Mouse (Mus musculus): Measurements from ENCODE around the gene Rhcg. TPM values are rescaled to one million over a fixed set of nuclear protein-coding genes. Genes with fewer than 3 reads are reported as not detected.
A peak's percentile ranks its signal among the peaks of the same experiment; 100 is the strongest.

The Rhcg gene
- not detected in 2 replicates for polyA plus RNA-seq (2014; fragmentation: Nextera tagmentation; extraction: Ambion mirVana)

GRCm38 (mm10) chr7:79617418-79617817 is at the start of gene Rhcg:
TSS of gene Rhcg (minus strand) at chr7:79617657.
- ATAC-seq (replicated peaks; ENCODE audit: insufficient number of reproducible peaks, low FRiP score, low TSS enrichment), result no peak
- 6% methylated on average over 33 of the region's 33 CpGs for WGBS (ENCODE audit: insufficient replicate concordance)
- peak within 1 kb of the TSS; percentile 53 for H3K4me2 ChIP-seq
- H3K9me3 ChIP-seq (replicated peaks; ENCODE audit: control insufficient read depth, low read length), result no peaks in the 10 kb centered on the region
- H3K36me3 ChIP-seq (ENCODE audit: control insufficient read depth, insufficient read depth, low read length), result no peaks in the 10 kb centered on the region
- H3K4me1 ChIP-seq (ENCODE audit: control insufficient read depth, insufficient read depth, low read length), result no peaks in the 10 kb centered on the region; the same call in 1 of the 2 replicates
- no peak within 1 kb of the TSS for H3K9ac ChIP-seq (ENCODE audit: low read depth, low read length)
- H3K4me3 ChIP-seq (ENCODE audit: low read depth, low read length), result peak within 1 kb of the TSS; percentile 32
- H3K27ac ChIP-seq (ENCODE audit: low read depth, low read length), result no peak within 1 kb of the TSS
- H3K27me3 ChIP-seq (ENCODE audit: control insufficient read depth, insufficient read depth, low read length), result peaks cover 62% of the 10 kb centered on the region

GRCm38 (mm10) chr7:79666690-79667089 is 49.2 kb upstream of the Rhcg start:
- no peaks in the 10 kb centered on the region for H3K9me3 ChIP-seq (replicated peaks; ENCODE audit: control insufficient read depth, low read length)
- no peaks in the 10 kb centered on the region for H3K27me3 ChIP-seq (ENCODE audit: control insufficient read depth, insufficient read depth, low read length)
- H3K36me3 ChIP-seq (ENCODE audit: control insufficient read depth, insufficient read depth, low read length), result peaks cover 31% of the 10 kb centered on the region
- no peak for ATAC-seq (replicated peaks; ENCODE audit: insufficient number of reproducible peaks, low FRiP score, low TSS enrichment)
- H3K4me1 ChIP-seq (ENCODE audit: control insufficient read depth, insufficient read depth, low read length), result peaks cover 8% of the 10 kb centered on the region
- H3K4me2 ChIP-seq, result no peak overlapping the region
- H3K9ac ChIP-seq (ENCODE audit: low read depth, low read length), result no peak overlapping the region
- H3K27ac ChIP-seq (ENCODE audit: low read depth, low read length), result no peak overlapping the region
- no peak overlapping the region for H3K4me3 ChIP-seq (ENCODE audit: low read depth, low read length)

- H3K4me1 ChIP-seq (ENCODE audit: control insufficient read depth, insufficient read depth, low read length), result peaks cover 16% of the 10 kb centered on the region
- 14% methylated on average over 5 of the region's 5 CpGs for WGBS (ENCODE audit: insufficient replicate concordance)
- peak overlapping the region; percentile 89 for H3K4me2 ChIP-seq
- peak overlapping the region; percentile 78 for H3K9ac ChIP-seq (ENCODE audit: low read depth, low read length)
- ATAC-seq (replicated peaks; ENCODE audit: insufficient number of reproducible peaks, low FRiP score, low TSS enrichment), result no peak
- peak overlapping the region; percentile 96 for H3K4me3 ChIP-seq (ENCODE audit: low read depth, low read length)
- H3K36me3 ChIP-seq (ENCODE audit: control insufficient read depth, insufficient read depth, low read length), result 0 out of 2 replicates have a peak, but pooled peaks cover 5% of the 10 kb centered on the region
- H3K27me3 ChIP-seq (ENCODE audit: control insufficient read depth, insufficient read depth, low read length), result no peaks in the 10 kb centered on the region
- no peaks in the 10 kb centered on the region for H3K9me3 ChIP-seq (replicated peaks; ENCODE audit: control insufficient read depth, low read length)
- H3K27ac ChIP-seq (ENCODE audit: low read depth, low read length), result no peak overlapping the region
Observed at GRCm38 (mm10) chr7:79661253-79661890, 43.9 kb upstream of the Rhcg start.

GRCm38 (mm10) chr7:79660291-79661150 is 43.1 kb upstream of the Rhcg start:
- peak; percentile 15; the same call in 1 of the 2 replicates for ATAC-seq (replicated peaks; ENCODE audit: insufficient number of reproducible peaks, low FRiP score, low TSS enrichment)
- Histone ChIP-seq H3K27me3 (ENCODE audit: control insufficient read depth, insufficient read depth, low read length) (no peaks in the 10 kb centered on the region), H3K27ac (ENCODE audit: low read depth, low read length) (peak overlapping the region; percentile 22)

GRCm38 (mm10) chr7:79659578-79660290 is 42.3 kb upstream of the Rhcg start, which contains the start of gene Ticrr:
TSS of gene Ticrr (plus strand) at chr7:79660196.
- H3K4me2 ChIP-seq, result peak within 1 kb of the TSS; percentile 89
- peak within 1 kb of the TSS; percentile 22 for H3K27ac ChIP-seq (ENCODE audit: low read depth, low read length)
- under 1% methylated on average over 39 of the region's 39 CpGs for WGBS (ENCODE audit: insufficient replicate concordance)
- 0 out of 2 replicates have a peak, but pooled peaks cover 2% of the 10 kb centered on the region for H3K36me3 ChIP-seq (ENCODE audit: control insufficient read depth, insufficient read depth, low read length)
- ATAC-seq (replicated peaks; ENCODE audit: insufficient number of reproducible peaks, low FRiP score, low TSS enrichment), result peak; percentile 99
- peak within 1 kb of the TSS; percentile 96 for H3K4me3 ChIP-seq (ENCODE audit: low read depth, low read length)
- no peaks in the 10 kb centered on the region for H3K9me3 ChIP-seq (replicated peaks; ENCODE audit: control insufficient read depth, low read length)
- no peaks in the 10 kb centered on the region for H3K27me3 ChIP-seq (ENCODE audit: control insufficient read depth, insufficient read depth, low read length)
- H3K9ac ChIP-seq (ENCODE audit: low read depth, low read length), result peak within 1 kb of the TSS; percentile 78
- H3K4me1 ChIP-seq (ENCODE audit: control insufficient read depth, insufficient read depth, low read length), result peaks cover 16% of the 10 kb centered on the region

More at GRCm38 (mm10) chr7:79660291-79661150, 43.1 kb upstream of the Rhcg start:
- Histone ChIP-seq H3K9ac (ENCODE audit: low read depth, low read length) (peak overlapping the region; percentile 78), H3K4me3 (ENCODE audit: low read depth, low read length) (peak overlapping the region; percentile 96), H3K36me3 (ENCODE audit: control insufficient read depth, insufficient read depth, low read length) (0 out of 2 replicates have a peak, but pooled peaks cover 2% of the 10 kb centered on the region), H3K4me2 (peak overlapping the region; percentile 89), H3K9me3 (replicated peaks; ENCODE audit: control insufficient read depth, low read length) (no peaks in the 10 kb centered on the region), H3K4me1 (ENCODE audit: control insufficient read depth, insufficient read depth, low read length) (peaks cover 16% of the 10 kb centered on the region)
- under 1% methylated on average over 70 of the region's 73 CpGs for WGBS (ENCODE audit: insufficient replicate concordance)

- WGBS (ENCODE audit: insufficient replicate concordance), result 46% methylated on average over 1 of the region's 1 CpGs
- Histone ChIP-seq H3K27ac (ENCODE audit: low read depth, low read length) (no peak overlapping the region), H3K9me3 (replicated peaks; ENCODE audit: control insufficient read depth, low read length) (no peaks in the 10 kb centered on the region), H3K27me3 (ENCODE audit: control insufficient read depth, insufficient read depth, low read length) (no peaks in the 10 kb centered on the region), H3K36me3 (ENCODE audit: control insufficient read depth, insufficient read depth, low read length) (no peaks in the 10 kb centered on the region), H3K4me2 (no peak overlapping the region), H3K4me3 (ENCODE audit: low read depth, low read length) (no peak overlapping the region), H3K4me1 (ENCODE audit: control insufficient read depth, insufficient read depth, low read length) (0 out of 2 replicates have a peak, but pooled peaks cover 3% of the 10 kb centered on the region), H3K9ac (ENCODE audit: low read depth, low read length) (no peak overlapping the region)
- no peak for ATAC-seq (replicated peaks; ENCODE audit: insufficient number of reproducible peaks, low FRiP score, low TSS enrichment)
Observed at GRCm38 (mm10) chr7:79654586-79654985, 37.1 kb upstream of the Rhcg start.

GRCm38 (mm10) chr7:79654185-79654584 is 36.7 kb upstream of the Rhcg start:
- no peak overlapping the region for H3K27ac ChIP-seq (ENCODE audit: low read depth, low read length)
- no peaks in the 10 kb centered on the region for H3K4me1 ChIP-seq (ENCODE audit: control insufficient read depth, insufficient read depth, low read length)
- WGBS (ENCODE audit: insufficient replicate concordance), result 80% methylated on average over 1 of the region's 1 CpGs
- no peaks in the 10 kb centered on the region for H3K36me3 ChIP-seq (ENCODE audit: control insufficient read depth, insufficient read depth, low read length)
- no peak overlapping the region for H3K4me2 ChIP-seq
- no peak overlapping the region for H3K4me3 ChIP-seq (ENCODE audit: low read depth, low read length)
- H3K27me3 ChIP-seq (ENCODE audit: control insufficient read depth, insufficient read depth, low read length), result no peaks in the 10 kb centered on the region
- ATAC-seq (replicated peaks; ENCODE audit: insufficient number of reproducible peaks, low FRiP score, low TSS enrichment), result no peak
- no peaks in the 10 kb centered on the region for H3K9me3 ChIP-seq (replicated peaks; ENCODE audit: control insufficient read depth, low read length)
- no peak overlapping the region for H3K9ac ChIP-seq (ENCODE audit: low read depth, low read length)

- no peak overlapping the region for H3K4me3 ChIP-seq (ENCODE audit: low read depth, low read length)
- no peaks in the 10 kb centered on the region for H3K4me1 ChIP-seq (ENCODE audit: control insufficient read depth, insufficient read depth, low read length)
- no peak for ATAC-seq (replicated peaks; ENCODE audit: insufficient number of reproducible peaks, low FRiP score, low TSS enrichment)
- WGBS (ENCODE audit: insufficient replicate concordance), result 9% methylated on average over 3 of the region's 3 CpGs
- H3K36me3 ChIP-seq (ENCODE audit: control insufficient read depth, insufficient read depth, low read length), result no peaks in the 10 kb centered on the region
- H3K9me3 ChIP-seq (replicated peaks; ENCODE audit: control insufficient read depth, low read length), result no peaks in the 10 kb centered on the region
- no peak overlapping the region for H3K9ac ChIP-seq (ENCODE audit: low read depth, low read length)
- H3K27ac ChIP-seq (ENCODE audit: low read depth, low read length), result no peak overlapping the region
- H3K4me2 ChIP-seq, result no peak overlapping the region
- H3K27me3 ChIP-seq (ENCODE audit: control insufficient read depth, insufficient read depth, low read length), result no peaks in the 10 kb centered on the region
Observed at GRCm38 (mm10) chr7:79649005-79649404, 31.5 kb upstream of the Rhcg start.

Measured in heart, embryonic 11.5 days (tissue).